Mouse (Mus musculus): Measurements from ENCODE around the gene Ndufa5.

Gene Ndufa5

DNA sequence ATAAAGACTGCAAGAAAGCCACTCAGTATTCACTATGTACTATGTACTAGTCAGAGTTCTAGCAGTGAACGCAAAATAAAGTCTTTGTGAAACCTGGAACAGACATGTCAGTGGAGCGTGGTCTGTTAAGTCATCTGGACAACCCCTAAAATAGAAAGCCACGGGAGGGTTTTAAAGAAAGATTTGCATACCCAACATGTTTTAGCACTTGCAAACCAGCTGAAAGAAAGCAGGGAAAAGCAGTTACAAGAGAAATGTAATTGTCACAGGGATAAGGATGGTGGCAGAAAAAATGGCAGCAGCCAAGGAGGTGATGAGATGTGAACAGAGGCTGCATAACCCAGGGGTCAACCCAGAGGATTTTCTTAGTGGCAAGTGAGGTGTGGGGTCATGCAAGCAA is 2.1 kb downstream of the Ndufa5 start:
- no peak for DNase-seq (ENCODE audit: low read depth, low spot score)

DNA sequence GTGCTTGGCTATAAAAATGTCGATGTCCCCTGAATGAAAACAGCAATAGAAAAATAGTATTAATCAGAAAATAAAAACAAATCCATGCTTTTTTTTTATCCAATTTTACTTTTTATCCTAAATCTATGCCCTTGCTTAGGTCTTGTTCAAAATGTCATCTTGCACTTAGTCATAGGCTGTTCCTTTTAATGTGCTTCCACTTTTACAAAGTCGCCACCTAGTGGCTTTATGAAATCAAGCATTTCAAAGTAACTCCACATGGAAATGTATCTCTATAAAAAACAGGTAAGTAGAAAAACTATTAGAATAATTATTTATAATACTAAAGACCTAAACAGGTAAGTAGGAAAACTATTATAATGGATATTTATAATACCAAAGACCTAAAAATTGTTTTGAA is 11.6 kb downstream of the Ndufa5 start:
- DNase-seq (ENCODE audit: low read depth, low spot score), result no peak

DNA sequence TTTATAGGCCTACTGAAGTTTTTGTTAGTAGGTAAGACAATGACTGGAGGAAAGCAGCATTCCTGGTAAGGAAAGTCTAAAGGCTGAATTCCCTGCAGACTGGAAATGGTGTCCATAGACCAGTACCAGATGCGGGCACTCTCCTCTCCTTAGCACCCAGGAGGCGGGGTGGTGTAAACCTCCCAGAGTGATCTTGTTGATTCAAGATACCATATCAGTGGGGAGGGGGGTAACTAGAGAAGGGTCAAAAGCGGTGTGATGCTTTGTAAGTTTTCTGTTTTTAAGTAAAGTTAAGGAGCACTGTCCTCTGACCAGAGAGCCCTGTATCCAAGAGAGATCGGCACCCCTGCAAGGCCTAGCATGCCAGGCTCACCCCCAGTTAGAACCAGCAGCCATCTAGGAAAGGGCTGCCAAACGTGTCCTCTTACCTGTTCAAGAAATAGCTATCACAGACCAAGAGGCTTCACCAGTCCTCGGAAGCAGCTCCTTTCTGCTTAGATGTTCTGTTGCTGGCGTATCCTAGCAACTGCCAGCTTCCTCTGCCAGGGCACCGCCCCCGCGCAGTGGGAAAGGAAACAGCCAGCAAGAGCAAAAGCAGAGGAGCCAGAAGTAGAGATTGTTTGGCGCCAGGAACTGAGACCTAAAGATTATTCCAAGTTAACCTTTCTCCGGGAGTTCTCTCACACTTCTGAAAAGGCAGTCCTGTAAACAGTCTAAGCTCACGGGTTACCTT is 13.1 kb downstream of the Ndufa5 start, which contains the start of gene Iqub:
Gene Iqub, minus strand, starts transcription at position 516 of the 733 bp plus-strand sequence.
- DNase-seq (ENCODE audit: low read depth, low spot score), result peak; percentile 48

DNA sequence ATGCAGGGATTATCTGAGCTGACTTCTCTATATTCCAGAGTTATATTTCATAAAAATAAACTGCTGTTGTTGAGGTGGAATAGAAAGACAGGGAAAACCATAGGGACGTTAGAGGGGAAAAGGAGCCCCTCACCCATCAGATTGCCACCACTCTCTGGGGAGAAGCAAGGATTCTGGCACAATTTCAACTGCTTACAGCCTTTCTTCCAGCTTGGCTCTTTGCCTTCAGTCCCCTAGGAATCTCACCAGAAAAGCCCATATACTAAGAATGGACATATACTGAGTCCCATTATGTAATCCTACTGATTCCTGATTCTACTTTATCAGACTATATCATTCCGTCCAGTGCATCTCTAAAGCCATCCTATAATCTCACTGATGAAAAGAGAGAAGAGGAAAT is 23.7 kb downstream of the Ndufa5 start:
- no peak for DNase-seq (ENCODE audit: low read depth, low spot score)

DNA sequence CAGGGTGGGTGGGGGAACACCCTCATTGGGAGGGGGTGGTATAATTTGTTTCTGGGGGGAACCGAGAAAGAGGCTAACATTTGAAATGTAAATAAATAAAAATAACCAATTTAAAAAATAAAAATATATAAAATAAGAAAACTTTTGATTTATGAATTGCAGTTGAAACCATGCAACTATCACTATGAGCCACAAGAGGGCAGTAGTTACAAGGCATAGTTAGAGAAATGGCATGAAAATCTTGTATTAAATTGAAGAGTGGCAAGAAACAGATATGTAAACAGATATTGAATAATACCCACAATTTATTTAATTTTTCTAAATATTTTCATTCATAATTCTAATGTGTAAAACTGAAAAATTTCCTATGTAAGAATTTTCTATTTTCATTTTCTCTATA is 37.5 kb downstream of the Ndufa5 start:
- no peak for DNase-seq (ENCODE audit: low read depth, low spot score)

DNA sequence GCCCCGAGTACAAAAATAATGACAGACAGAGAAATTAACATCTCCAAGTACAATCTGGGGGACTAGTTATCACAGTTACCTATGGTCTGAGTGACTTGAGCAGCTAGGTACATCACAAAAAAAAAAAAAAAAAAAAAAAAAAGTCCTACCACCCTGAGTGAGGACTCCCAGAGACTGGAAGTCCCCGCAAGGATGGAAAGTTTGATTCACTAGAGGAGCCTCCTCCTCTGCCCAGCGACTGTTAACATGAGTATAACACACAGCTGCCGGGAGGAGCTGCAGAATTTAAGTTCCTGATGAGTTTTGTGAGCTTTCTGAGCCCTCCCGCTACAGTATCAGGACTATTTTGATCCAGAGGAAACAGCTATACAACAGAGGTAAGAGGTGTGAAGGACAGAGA is 41.3 kb downstream of the Ndufa5 start:
- no peak for DNase-seq (ENCODE audit: low read depth, low spot score)

DNA sequence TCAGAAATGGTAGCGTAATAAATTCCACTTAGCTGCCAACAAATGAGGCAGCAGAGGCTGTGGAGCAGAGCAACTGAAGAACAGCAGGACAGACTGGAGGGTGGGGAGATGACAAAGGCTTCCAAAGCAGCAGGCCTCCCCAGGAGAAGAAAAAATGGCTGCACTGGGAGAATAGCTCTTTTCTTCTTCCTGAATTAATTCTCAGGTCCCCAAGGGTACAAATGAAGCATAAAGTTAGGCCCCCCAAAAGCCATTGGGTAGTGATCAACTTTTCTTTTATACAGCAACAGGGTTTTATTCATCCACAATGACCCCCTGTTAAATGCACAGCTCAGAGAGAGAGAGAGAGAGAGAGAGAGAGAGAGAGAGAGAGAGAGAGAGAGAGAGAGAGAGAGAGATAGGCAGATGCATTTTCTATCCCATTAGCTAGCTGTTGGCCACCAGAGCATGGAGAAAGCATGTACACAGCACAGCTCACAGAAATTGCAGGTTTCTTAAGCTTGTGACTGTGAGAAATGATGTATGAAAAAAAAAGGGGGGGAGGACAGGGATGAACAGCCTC is 57.2 kb downstream of the Ndufa5 start:
- DNase-seq (ENCODE audit: low read depth, low spot score), result no peak

DNA sequence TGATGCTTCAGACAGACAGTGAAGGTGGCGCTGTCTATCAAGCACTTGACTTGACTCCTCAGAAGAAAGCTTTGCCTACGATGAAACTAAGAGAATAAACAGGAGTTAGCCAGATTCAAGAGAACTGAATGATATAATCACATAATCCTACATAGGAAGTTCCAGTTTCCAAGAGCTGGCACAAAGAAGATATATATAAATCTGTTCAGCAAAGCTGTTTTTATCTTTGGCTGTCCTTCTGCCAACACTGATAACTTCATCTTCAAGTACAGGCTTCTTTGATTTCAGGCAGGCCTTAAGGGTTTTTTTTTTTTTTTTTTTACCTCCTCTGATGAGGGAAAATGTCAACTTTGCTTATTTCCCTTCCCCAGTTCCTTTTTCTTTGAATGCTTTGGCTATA is 57.7 kb downstream of the Ndufa5 start:
- no peak for DNase-seq (ENCODE audit: low read depth, low spot score)
